Mouse (Mus musculus) stomach, embryonic 16.5 days (tissue): ENCODE data around the gene Rap1a. TPM values are rescaled to one million over a fixed set of nuclear protein-coding genes. Genes with fewer than 3 reads are reported as not detected.
A peak's percentile ranks its signal among the peaks of the same experiment; 100 is the strongest.

Experiments used
- ATAC-seq: fragments of 200-750 bp; cut with Nextera tagmentation; 2 replicates; pipeline ENCODE4 v1.8.0; 2017; ENCODE audit warnings: moderate number of reproducible peaks, moderate TSS enrichment; ENCODE audit not compliant: insufficient read depth, low FRiP score
- H3K27ac ChIP-seq: fragments of 300-500 bp; sonication (generic); 2 replicates; pipeline ENCODE4 v1.5.1; 2014; ENCODE audit warnings: low read length
- H3K27me3 ChIP-seq: fragments of 300-500 bp; sonication (generic); 2 replicates; pipeline ENCODE4 v1.6.1; 2014; ENCODE audit warnings: low read length, control low read depth, mixed read lengths; ENCODE audit not compliant: control insufficient read depth, insufficient read depth
- H3K36me3 ChIP-seq: fragments of 300-500 bp; sonication (generic); 2 replicates; pipeline ENCODE4 v1.6.1; 2014; ENCODE audit warnings: low read length; ENCODE audit not compliant: control insufficient read depth, insufficient read depth
- H3K4me1 ChIP-seq: fragments of 300-500 bp; sonication (generic); 2 replicates; pipeline ENCODE4 v1.6.1; 2014; ENCODE audit warnings: low read length, control low read depth, mixed read lengths; ENCODE audit not compliant: control insufficient read depth, insufficient read depth
- H3K4me2 ChIP-seq: fragments of 300-500 bp; sonication (generic); 2 replicates; pipeline ENCODE4 v1.6.1; 2014; ENCODE audit warnings: low read depth, low read length, mixed read lengths
- H3K4me3 ChIP-seq: fragments of 300-500 bp; sonication (generic); replicated peaks from 2 replicates; pipeline ENCODE4 v1.5.1; 2014; ENCODE audit warnings: mild to moderate bottlenecking, low read length
- H3K9ac ChIP-seq: fragments of 300-500 bp; sonication (generic); 2 replicates; pipeline ENCODE4 v1.6.1; 2014; ENCODE audit warnings: low read length
- H3K9me3 ChIP-seq: fragments of 300-500 bp; sonication (generic); replicated peaks from 2 replicates; pipeline ENCODE4 v1.6.1; 2016; ENCODE audit warnings: low read length, control low read depth; ENCODE audit not compliant: control insufficient read depth
- WGBS: fragments of 180-500 bp; shearing (Covaris S2); extraction: QIAGEN DNeasy Blood & Tissue Kit; methylation state at CpG from one replicate; pipeline ENCODE4 v1.1.7; 2014; 5-methylcytosine and 5-hydroxymethylcytosine counted together
- polyA plus RNA-seq: library from polyadenylated mRNA; unstranded; fragments of >200 nt; fragmentation: Nextera tagmentation; extraction: Ambion mirVana; gene quantifications from 2 replicates; pipeline ENCODE4 v1.2.1, GENCODE M21; 2015

Rap1a gene
- polyA plus RNA-seq, 1 experiment from 2014 or later: 148 TPM

- H3K27ac ChIP-seq: no peak overlapping the region
- no peaks in the 10 kb centered on the region for H3K36me3 ChIP-seq
- no peak overlapping the region for H3K4me2 ChIP-seq
- ATAC-seq: peak; percentile 75
- H3K27me3 ChIP-seq: no peaks in the 10 kb centered on the region
- no peak overlapping the region for H3K4me3 ChIP-seq
- no peaks in the 10 kb centered on the region for H3K9me3 ChIP-seq
- H3K9ac ChIP-seq: no peak overlapping the region
- WGBS: 62% methylated on average over 14 of the region's 14 CpGs
- no peaks in the 10 kb centered on the region for H3K4me1 ChIP-seq
These were observed 7.3 kb upstream of the Rap1a start for GRCm38 (mm10) chr3:105808179-105809037.

GRCm38 (mm10) chr3:105807672-105808071 lies 6.5 kb upstream of the Rap1a start:
- H3K27me3 ChIP-seq: no peaks in the 10 kb centered on the region
- no peaks in the 10 kb centered on the region for H3K9me3 ChIP-seq
- no peak overlapping the region for H3K27ac ChIP-seq
- no peak overlapping the region for H3K4me3 ChIP-seq
- no peak overlapping the region for H3K9ac ChIP-seq
- H3K4me1 ChIP-seq: no peaks in the 10 kb centered on the region
- WGBS: 51% methylated on average over 1 of the region's 1 CpGs
- H3K4me2 ChIP-seq: no peak overlapping the region
- H3K36me3 ChIP-seq: no peaks in the 10 kb centered on the region
- ATAC-seq: no peak

DNA sequence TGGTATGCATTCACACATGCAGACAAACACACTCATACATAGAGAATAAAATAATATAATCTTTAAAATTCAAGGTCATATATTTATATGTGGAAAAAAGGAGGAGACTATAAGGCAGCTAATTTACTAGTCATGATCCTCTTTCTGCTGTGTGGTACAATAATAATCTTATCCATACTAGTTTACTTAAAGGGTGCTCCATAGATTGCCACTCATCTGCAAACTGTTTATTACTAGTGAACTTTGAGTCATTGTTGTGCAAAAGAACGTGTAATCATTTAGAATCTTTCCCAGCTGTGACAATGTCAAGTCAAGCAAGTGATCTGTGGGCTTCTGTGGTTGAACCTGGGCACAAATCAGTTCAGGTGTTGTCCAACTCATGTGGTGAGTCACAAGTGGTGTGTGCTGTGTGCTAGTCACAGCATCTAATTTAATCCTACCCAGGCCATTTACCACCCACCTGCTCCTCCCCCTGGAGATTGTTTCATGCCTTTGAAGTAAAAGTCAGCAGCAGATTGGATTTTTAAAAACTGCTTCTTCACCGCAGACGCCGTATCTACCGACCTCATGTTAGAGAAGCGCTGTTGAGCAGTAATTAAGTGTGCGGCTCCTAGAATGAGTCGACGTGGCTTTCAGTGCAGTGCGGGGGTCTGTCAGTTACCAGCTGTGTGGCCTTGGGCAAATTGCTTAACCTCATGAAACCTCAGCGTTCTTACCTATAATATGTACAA lies 5.5 kb upstream of the Rap1a start:
- peaks cover under 1% of the 10 kb centered on the region; the same call in 1 of the 2 replicates for H3K4me1 ChIP-seq
- H3K27me3 ChIP-seq: no peaks in the 10 kb centered on the region
- H3K9me3 ChIP-seq: no peaks in the 10 kb centered on the region
- 72% methylated on average over 11 of the region's 11 CpGs for WGBS
- no peak overlapping the region for H3K9ac ChIP-seq
- no peak overlapping the region for H3K4me2 ChIP-seq
- ATAC-seq: no peak
- no peaks in the 10 kb centered on the region for H3K36me3 ChIP-seq
- no peak overlapping the region for H3K27ac ChIP-seq
- H3K4me3 ChIP-seq: no peak overlapping the region

DNA sequence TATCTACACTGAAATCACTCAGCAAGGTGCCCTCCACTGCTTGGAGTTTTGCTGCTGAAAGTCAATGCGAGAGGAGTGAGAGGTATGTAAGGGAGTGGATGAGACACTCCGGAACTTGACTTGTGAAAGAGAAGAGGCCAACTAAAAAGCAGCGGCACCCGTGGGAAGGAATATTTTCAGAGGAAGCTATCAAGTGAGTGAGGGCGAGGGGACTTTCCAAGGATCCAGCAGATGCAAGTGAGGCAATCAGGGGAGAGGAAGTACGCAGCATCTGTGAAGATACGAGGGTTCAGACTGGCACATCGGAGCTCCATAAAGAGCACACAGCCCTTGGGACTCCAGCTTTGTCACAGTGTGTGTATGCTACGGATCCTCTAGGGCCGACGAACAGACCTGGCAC lies 2.5 kb upstream of the Rap1a start:
- Histone ChIP-seq H3K9ac (no peak overlapping the region), H3K36me3 (no peaks in the 10 kb centered on the region), H3K27me3 (no peaks in the 10 kb centered on the region), H3K4me1 (peaks cover 14% of the 10 kb centered on the region), H3K4me2 (no peak overlapping the region), H3K4me3 (no peak overlapping the region), H3K9me3 (no peaks in the 10 kb centered on the region), H3K27ac (no peak overlapping the region)
- 68% methylated on average over 11 of the region's 11 CpGs for WGBS
- no peak for ATAC-seq

DNA sequence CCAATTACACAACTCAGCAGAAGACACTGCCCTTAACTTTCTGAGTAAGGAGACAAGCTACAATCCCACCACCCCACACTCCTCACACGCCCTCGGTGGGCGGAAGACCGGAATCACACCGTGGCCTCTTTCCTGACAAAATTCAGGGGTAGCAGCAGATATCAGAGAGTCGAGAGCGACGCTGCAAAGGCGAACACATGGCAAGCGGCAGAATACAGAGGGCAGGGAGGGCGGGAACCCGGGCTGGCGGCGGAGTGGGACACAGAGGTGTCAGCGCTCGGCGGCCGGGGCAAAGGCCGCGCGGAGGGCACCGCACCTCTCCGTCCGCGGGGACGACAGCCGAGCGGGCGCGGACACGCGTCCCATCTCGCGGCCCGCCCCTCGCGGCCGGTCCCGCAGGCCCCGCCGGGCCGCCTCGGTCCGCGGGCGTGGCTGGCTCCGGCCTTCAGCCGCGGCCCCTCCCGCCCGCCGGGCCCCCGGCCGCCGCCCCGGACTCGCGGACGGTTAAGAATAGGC lies 403 bp downstream of the Rap1a start:
- 0% methylated on average over 58 of the region's 59 CpGs for WGBS
- peak; percentile 76 for ATAC-seq
- no peaks in the 10 kb centered on the region for H3K9me3 ChIP-seq

DNA sequence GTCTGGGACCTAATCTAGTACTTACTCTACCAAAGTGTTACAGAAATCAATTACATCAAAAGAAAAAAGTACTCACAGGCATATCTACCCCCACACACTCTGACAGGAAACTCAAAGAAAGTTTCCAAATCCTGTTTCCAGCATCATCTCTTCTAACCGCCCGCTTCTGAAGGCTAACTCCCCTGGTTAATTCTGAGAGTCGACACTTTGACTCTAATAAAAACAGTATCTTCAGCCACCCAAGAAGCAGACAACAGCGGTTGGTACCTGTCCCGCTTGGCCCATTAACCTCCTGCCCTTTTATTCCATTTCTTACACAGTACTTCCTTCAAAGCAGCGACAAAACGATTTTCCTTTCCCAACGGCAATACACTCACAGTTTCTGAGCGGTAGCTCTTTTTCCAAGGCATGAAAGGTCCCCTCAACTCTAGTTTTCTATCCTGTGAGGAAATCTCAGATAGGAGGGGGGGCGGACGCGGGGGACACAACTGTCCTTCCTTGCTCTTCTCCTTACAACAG lies 921 bp downstream of the Rap1a start:
- Histone ChIP-seq H3K9me3 (no peaks in the 10 kb centered on the region), H3K36me3 (no peaks in the 10 kb centered on the region), H3K9ac (peak overlapping the region; percentile 94), H3K4me3 (peak overlapping the region; percentile 78), H3K27ac (peak overlapping the region; percentile 87), H3K4me1 (peaks cover 14% of the 10 kb centered on the region), H3K4me2 (peak overlapping the region; percentile 62), H3K27me3 (no peaks in the 10 kb centered on the region)
- under 1% methylated on average over 12 of the region's 12 CpGs for WGBS
- no peak for ATAC-seq

More for the DNA sequence above, 403 bp downstream of the Rap1a start:
- Histone ChIP-seq H3K4me1 (peaks cover 14% of the 10 kb centered on the region), H3K27ac (peak overlapping the region; percentile 87), H3K36me3 (no peaks in the 10 kb centered on the region), H3K4me3 (peak overlapping the region; percentile 78), H3K9ac (peak overlapping the region; percentile 94), H3K27me3 (no peaks in the 10 kb centered on the region), H3K4me2 (peak overlapping the region; percentile 62)

- no peaks in the 10 kb centered on the region for H3K36me3 ChIP-seq
- no peaks in the 10 kb centered on the region for H3K9me3 ChIP-seq
- 57% methylated on average over 4 of the region's 4 CpGs for WGBS
- peak overlapping the region; percentile 43 for H3K9ac ChIP-seq
- H3K4me2 ChIP-seq: peak overlapping the region; percentile 62
- H3K27ac ChIP-seq: no peak overlapping the region
- ATAC-seq: no peak
- H3K4me3 ChIP-seq: peak overlapping the region; percentile 78
- H3K27me3 ChIP-seq: no peaks in the 10 kb centered on the region
- peaks cover 14% of the 10 kb centered on the region for H3K4me1 ChIP-seq
These were observed 1.8 kb downstream of the Rap1a start for GRCm38 (mm10) chr3:105799375-105799774.

DNA sequence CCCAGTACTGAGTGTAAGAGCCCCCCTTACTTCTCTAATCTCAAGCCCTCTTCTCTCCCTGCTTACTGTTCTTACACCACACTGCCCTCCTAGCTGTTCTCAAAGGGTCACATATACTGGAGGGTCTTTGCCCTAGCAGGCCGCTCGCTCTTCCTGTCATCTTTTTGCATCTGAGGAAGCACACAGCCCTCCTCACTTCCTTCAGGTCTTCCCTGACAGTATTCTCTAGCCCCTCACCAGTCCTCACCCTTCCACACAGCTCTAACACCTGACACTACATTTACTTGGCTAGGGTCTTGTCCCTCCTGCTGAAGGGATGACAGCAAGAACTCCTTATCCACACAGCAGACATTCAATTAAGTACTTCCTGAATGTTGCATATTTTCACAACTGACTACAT lies 2.4 kb downstream of the Rap1a start:
- H3K4me1 ChIP-seq: peaks cover 14% of the 10 kb centered on the region
- no peak overlapping the region for H3K27ac ChIP-seq
- H3K9me3 ChIP-seq: no peaks in the 10 kb centered on the region
- H3K27me3 ChIP-seq: no peaks in the 10 kb centered on the region
- peak overlapping the region; percentile 33 for H3K4me2 ChIP-seq
- no peaks in the 10 kb centered on the region for H3K36me3 ChIP-seq
- no peak overlapping the region; the same call in 1 of the 2 replicates for H3K4me3 ChIP-seq
- no peak overlapping the region; the same call in 1 of the 2 replicates for H3K9ac ChIP-seq
- 85% methylated on average over 2 of the region's 2 CpGs for WGBS
- no peak for ATAC-seq

DNA sequence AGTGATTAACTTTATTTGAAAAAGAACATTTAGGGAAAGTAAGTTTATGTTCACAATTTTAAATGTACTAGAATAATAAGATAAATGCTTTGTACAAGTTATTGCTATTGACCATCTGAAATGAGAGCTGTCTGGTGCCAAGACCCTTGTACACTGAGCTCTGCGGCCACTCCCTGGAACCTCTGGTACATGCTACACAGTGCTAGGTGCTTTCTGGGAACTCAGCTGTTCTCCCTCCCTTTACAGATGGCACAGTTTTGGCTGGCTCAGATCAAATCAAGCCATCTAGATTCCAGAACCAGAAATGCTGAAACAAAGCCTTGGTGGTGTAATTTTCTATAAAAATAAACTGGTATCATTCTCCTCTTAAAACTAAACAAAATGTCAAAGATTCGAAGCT lies 3.7 kb downstream of the Rap1a start:
- no peak for ATAC-seq
- H3K36me3 ChIP-seq: no peaks in the 10 kb centered on the region
- peaks cover 14% of the 10 kb centered on the region for H3K4me1 ChIP-seq
- 63% methylated on average over 2 of the region's 2 CpGs for WGBS
- H3K27me3 ChIP-seq: no peaks in the 10 kb centered on the region
- no peaks in the 10 kb centered on the region for H3K9me3 ChIP-seq
- H3K4me2 ChIP-seq: no peak overlapping the region
- no peak overlapping the region for H3K9ac ChIP-seq
- H3K27ac ChIP-seq: no peak overlapping the region
- no peak overlapping the region for H3K4me3 ChIP-seq
